Mouse (Mus musculus) kidney, adult 2 months (tissue): Measurements from ENCODE around the gene Tnfaip8l2. TPM values are rescaled to one million over a fixed set of nuclear protein-coding genes. Genes with fewer than 3 reads are reported as not detected.
"Not testable (repeated sequence)": the region's sequence is repeated elsewhere in the genome, so short reads cannot be mapped to it uniquely, and the experiment has no call there.

Source experiments
- DNase-seq: peaks from one replicate; pipeline ENCODE4 v3.0.0; 2021
- H3K27ac ChIP-seq: fragments of 200-500 bp; 2 replicates; pipeline ENCODE4 v1.5.1; 2012; ENCODE audit warnings: low read depth, low read length, control low read depth, inconsistent platforms; ENCODE audit not compliant: insufficient read depth
- H3K27me3 ChIP-seq: fragments of 200-500 bp; replicated peaks from 2 replicates; pipeline ENCODE4 v1.6.1; 2012; ENCODE audit warnings: mild to moderate bottlenecking, moderate library complexity, low read length, inconsistent platforms; ENCODE audit not compliant: control insufficient read depth, insufficient read depth
- H3K36me3 ChIP-seq: fragments of 200-500 bp; 2 replicates; pipeline ENCODE4 v1.6.1; 2012; ENCODE audit warnings: mild to moderate bottlenecking, moderate library complexity, low read length, inconsistent platforms; ENCODE audit not compliant: control insufficient read depth, insufficient read depth
- H3K4me1 ChIP-seq: fragments of 200-500 bp; 2 replicates; pipeline ENCODE4 v1.6.1; 2011; ENCODE audit warnings: low read length; ENCODE audit not compliant: control insufficient read depth, insufficient read depth
- H3K4me3 ChIP-seq: fragments of 200-500 bp; 2 replicates; pipeline ENCODE4 v1.5.1; 2011; ENCODE audit warnings: mild to moderate bottlenecking, low read depth, low read length, control low read depth; ENCODE audit not compliant: insufficient read depth
- CTCF ChIP-seq: fragments of 200-500 bp; conservative IDR thresholded peaks from 2 replicates; pipeline ENCODE4 v1.5.1; 2011; ENCODE audit warnings: low read depth, mild to moderate bottlenecking, control low read depth, low read length, moderate library complexity, mixed read lengths; ENCODE audit not compliant: insufficient read depth, insufficient read length
- POLR2A ChIP-seq: fragments of 200-500 bp; IDR thresholded peaks from one replicate; pipeline ENCODE4 v1.6.1; 2011; ENCODE audit warnings: low read depth, low read length, control low read depth
- WGBS: fragments of 180-500 bp; shearing (Covaris S2); methylation state at CpG from one replicate; pipeline ENCODE4 v1.1.7; 2018; 5-methylcytosine and 5-hydroxymethylcytosine counted together
- polyA plus RNA-seq: library from polyadenylated mRNA; depleted of rRNA; stranded (reverse); fragments of >200 nt; gene quantifications from 2 replicates; pipeline ENCODE4 v1.2.3, GENCODE M21; 2012

Tnfaip8l2 gene
- polyA plus RNA-seq, 1 experiment = 6.8 TPM

GRCm38 (mm10) chr3:95133680-95134101, 8.5 kb downstream of the Tnfaip8l2 start, which contains the start of the genes Scnm1 and Lysmd1:
Gene Scnm1, minus strand, starts transcription at chr3:95134011.
Gene Lysmd1, plus strand, starts transcription at chr3:95134088.
- WGBS = under 1% methylated on average over 20 of the region's 20 CpGs
- TF ChIP-seq POLR2A = no peak
- TF ChIP-seq CTCF = 0 out of 2 replicates have a peak, but pooled peaks have one; percentile 24
- H3K4me1 ChIP-seq = peaks cover 4% of the 10 kb centered on the region
- peak within 1 kb of the TSS; percentile 96 for H3K4me3 ChIP-seq
- H3K27me3 ChIP-seq = no peaks in the 10 kb centered on the region
- peak; percentile 97 for DNase-seq
- H3K27ac ChIP-seq = peak within 1 kb of the TSS; percentile 93
- no peaks in the 10 kb centered on the region for H3K36me3 ChIP-seq

- peak overlapping the region; percentile 96 for H3K4me3 ChIP-seq
- DNase-seq = no peak
- H3K36me3 ChIP-seq = no peaks in the 10 kb centered on the region
- TF ChIP-seq POLR2A (no peak), CTCF (no peak)
- H3K27ac ChIP-seq = no peak overlapping the region
- peaks cover 4% of the 10 kb centered on the region for H3K4me1 ChIP-seq
- H3K27me3 ChIP-seq = no peaks in the 10 kb centered on the region
- WGBS = 53% methylated on average over 11 of the region's 11 CpGs
Measured at GRCm38 (mm10) chr3:95133176-95133575, 9.0 kb downstream of the Tnfaip8l2 start.

GRCm38 (mm10) chr3:95132389-95132788, 9.8 kb downstream of the Tnfaip8l2 start:
- H3K4me1 ChIP-seq, H3K36me3 ChIP-seq, H3K4me3 ChIP-seq, H3K27ac ChIP-seq, H3K27me3 ChIP-seq, DNase-seq: not testable (repeated sequence)
- 88% methylated on average over 2 of the region's 2 CpGs for WGBS

GRCm38 (mm10) chr3:95130081-95130480, 12.1 kb downstream of the Tnfaip8l2 start:
- WGBS = 54% methylated on average over 5 of the region's 5 CpGs
- H3K27me3 ChIP-seq = no peaks in the 10 kb centered on the region
- H3K4me1 ChIP-seq = peaks cover 4% of the 10 kb centered on the region
- no peaks in the 10 kb centered on the region for H3K36me3 ChIP-seq
- DNase-seq = peak; percentile 64
- H3K27ac ChIP-seq = no peak overlapping the region
- no peak overlapping the region for H3K4me3 ChIP-seq
- TF ChIP-seq POLR2A = no peak
- no peak for TF ChIP-seq CTCF

GRCm38 (mm10) chr3:95129226-95129651, 12.9 kb downstream of the Tnfaip8l2 start:
- no peak overlapping the region for H3K27ac ChIP-seq
- no peaks in the 10 kb centered on the region for H3K36me3 ChIP-seq
- no peak overlapping the region for H3K4me3 ChIP-seq
- peak; percentile 87 for DNase-seq
- no peaks in the 10 kb centered on the region for H3K27me3 ChIP-seq
- peaks cover 4% of the 10 kb centered on the region; the same call in 1 of the 2 replicates for H3K4me1 ChIP-seq
- 26% methylated on average over 6 of the region's 6 CpGs for whole genome bisulfite sequencing
- TF ChIP-seq POLR2A = no peak
- TF ChIP-seq CTCF = no peak

GRCm38 (mm10) chr3:95124972-95125371, 17.2 kb downstream of the Tnfaip8l2 start:
- TF ChIP-seq POLR2A (no peak), CTCF (no peak)
- Histone ChIP-seq H3K27me3 (no peaks in the 10 kb centered on the region), H3K36me3 (peaks cover 3% of the 10 kb centered on the region; the same call in 1 of the 2 replicates), H3K27ac (no peak overlapping the region), H3K4me1 (no peaks in the 10 kb centered on the region), H3K4me3 (no peak overlapping the region)
- WGBS = 5% methylated on average over 5 of the region's 5 CpGs
- DNase-seq = peak; percentile 49

GRCm38 (mm10) chr3:95124246-95124645, 17.9 kb downstream of the Tnfaip8l2 start, which contains the start of gene Tmod4:
Gene Tmod4, plus strand, starts transcription at chr3:95124476.
- Histone ChIP-seq H3K27me3 (no peaks in the 10 kb centered on the region), H3K27ac (no peak within 1 kb of the TSS), H3K4me1 (no peaks in the 10 kb centered on the region), H3K36me3 (peaks cover 3% of the 10 kb centered on the region), H3K4me3 (no peak within 1 kb of the TSS)
- 46% methylated on average over 6 of the region's 6 CpGs for WGBS
- no peak for DNase-seq
- TF ChIP-seq POLR2A = no peak
- peak; percentile 59 for TF ChIP-seq CTCF
